Mouse (Mus musculus) megakaryocyte, embryonic 14.5 days (primary cell): ENCODE results near the gene Syt2. TPM values are rescaled to one million over a fixed set of nuclear protein-coding genes. Genes with fewer than 3 reads are reported as not detected.

Experiments
- H3K27me3 ChIP-seq: replicated peaks from 2 replicates; pipeline ENCODE3; 2012; ENCODE audit warnings: inconsistent platforms
- H3K36me3 ChIP-seq: replicated peaks from 2 replicates; pipeline ENCODE3; 2012; ENCODE audit warnings: low read length, inconsistent platforms, mixed read lengths
- H3K4me1 ChIP-seq: 2 replicates; pipeline ENCODE4 v1.6.1; 2012; ENCODE audit warnings: inconsistent platforms
- H3K4me3 ChIP-seq: replicated peaks from 2 replicates; pipeline ENCODE3; 2012; ENCODE audit warnings: moderate library complexity, mild to moderate bottlenecking, inconsistent platforms
- H3K9me3 ChIP-seq: 2 replicates; pipeline ENCODE4 v1.6.1; 2012; ENCODE audit warnings: inconsistent platforms
- FLI1 ChIP-seq: IDR thresholded peaks from 2 replicates; pipeline ENCODE4 v1.6.1; 2012; ENCODE audit warnings: low read length, inconsistent platforms, mixed read lengths
- GATA1 ChIP-seq: IDR thresholded peaks from 3 replicates; pipeline ENCODE4 v1.6.1; 2012; ENCODE audit warnings: mixed read lengths, low read length, inconsistent platforms, borderline replicate concordance
- polyA plus RNA-seq: library from polyadenylated mRNA; stranded (reverse); fragments of >175 nt; gene quantifications from 2 replicates; pipeline ENCODE4 v1.2.3, GENCODE M21; 2012; ENCODE audit warnings: low replicate concordance; ENCODE audit not compliant: insufficient read depth

Syt2 gene
- polyA plus RNA-seq, 1 experiment = 0.01 TPM

- no peak overlapping the region for H3K4me3 ChIP-seq
- peaks cover 80% of the 10 kb centered on the region for H3K27me3 ChIP-seq
- TF ChIP-seq FLI1 = no peak
- no peak for TF ChIP-seq GATA1
- peaks cover 39% of the 10 kb centered on the region for H3K4me1 ChIP-seq
- no peaks in the 10 kb centered on the region for H3K9me3 ChIP-seq
- H3K36me3 ChIP-seq = no peaks in the 10 kb centered on the region
Measured at GRCm38 (mm10) chr1:134722891-134723290, 76.4 kb downstream of the Syt2 start.

GRCm38 (mm10) chr1:134725276-134725675, 78.8 kb downstream of the Syt2 start:
- peak overlapping the region; percentile 80 for H3K4me3 ChIP-seq
- no peaks in the 10 kb centered on the region for H3K36me3 ChIP-seq
- H3K4me1 ChIP-seq = peaks cover 20% of the 10 kb centered on the region
- H3K9me3 ChIP-seq = no peaks in the 10 kb centered on the region
- peaks cover 78% of the 10 kb centered on the region for H3K27me3 ChIP-seq
- TF ChIP-seq FLI1 (no peak), GATA1 (no peak)

DNA sequence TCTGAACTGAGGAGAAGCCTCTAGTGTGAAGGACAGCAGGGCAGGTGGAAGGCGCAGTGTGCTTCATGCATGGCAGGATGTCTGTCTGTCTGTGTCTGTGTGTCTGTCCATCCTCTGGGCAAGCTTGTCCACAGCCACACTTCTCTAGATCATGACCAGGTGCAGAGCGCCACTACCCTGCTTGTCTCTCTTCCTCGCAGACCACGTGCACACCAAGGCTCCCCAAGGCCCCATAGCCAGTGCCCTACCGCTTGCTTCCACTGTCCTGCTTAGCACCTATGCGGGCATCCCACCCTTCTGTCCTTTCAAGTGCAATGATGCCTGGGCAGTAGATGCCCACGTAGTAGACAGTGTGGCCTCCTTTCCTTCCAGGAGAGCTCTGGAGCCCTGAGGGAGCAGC, 80.0 kb downstream of the Syt2 start:
- H3K4me1 ChIP-seq = peaks cover 14% of the 10 kb centered on the region
- TF ChIP-seq FLI1 = no peak
- TF ChIP-seq GATA1 = no peak
- no peaks in the 10 kb centered on the region for H3K36me3 ChIP-seq
- peaks cover 70% of the 10 kb centered on the region for H3K27me3 ChIP-seq
- peak overlapping the region; percentile 21 for H3K4me3 ChIP-seq
- no peaks in the 10 kb centered on the region for H3K9me3 ChIP-seq

DNA sequence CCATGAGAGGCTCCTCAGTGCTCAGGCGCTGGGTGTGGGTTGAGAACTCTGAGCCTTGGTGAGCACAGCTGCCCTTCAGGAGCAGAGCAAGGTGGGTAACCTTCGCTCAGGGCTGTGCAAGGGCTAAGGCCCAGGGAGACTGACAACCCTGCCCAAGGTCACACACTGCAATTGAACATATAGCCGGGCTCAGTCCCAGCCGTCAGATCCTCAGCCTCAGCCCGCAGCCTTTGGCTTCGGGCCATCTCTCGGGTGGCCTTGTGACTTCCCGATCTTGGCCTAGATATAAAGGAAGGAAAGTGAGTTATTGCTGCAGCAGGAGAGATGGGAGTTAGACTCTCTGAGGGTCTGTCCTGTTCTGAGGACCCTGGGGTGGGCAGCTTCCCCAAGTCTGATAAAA, 80.8 kb downstream of the Syt2 start:
- peaks cover 6% of the 10 kb centered on the region for H3K9me3 ChIP-seq
- TF ChIP-seq FLI1 (no peak), GATA1 (no peak)
- no peaks in the 10 kb centered on the region for H3K36me3 ChIP-seq
- H3K4me1 ChIP-seq = peaks cover 14% of the 10 kb centered on the region
- H3K27me3 ChIP-seq = peaks cover 67% of the 10 kb centered on the region
- H3K4me3 ChIP-seq = no peak overlapping the region

GRCm38 (mm10) chr1:134733659-134734058, 87.2 kb downstream of the Syt2 start:
- no peaks in the 10 kb centered on the region for H3K36me3 ChIP-seq
- no peak overlapping the region for H3K4me3 ChIP-seq
- peaks cover 40% of the 10 kb centered on the region for H3K27me3 ChIP-seq
- TF ChIP-seq GATA1 (no peak), FLI1 (no peak)
- H3K9me3 ChIP-seq = peaks cover 14% of the 10 kb centered on the region
- H3K4me1 ChIP-seq = no peaks in the 10 kb centered on the region

GRCm38 (mm10) chr1:134737463-134737862, 91.0 kb downstream of the Syt2 start:
- H3K9me3 ChIP-seq = peaks cover 6% of the 10 kb centered on the region
- H3K36me3 ChIP-seq = no peaks in the 10 kb centered on the region
- no peaks in the 10 kb centered on the region for H3K4me1 ChIP-seq
- H3K27me3 ChIP-seq = peaks cover 33% of the 10 kb centered on the region
- no peak overlapping the region for H3K4me3 ChIP-seq
- no peak for TF ChIP-seq FLI1

DNA sequence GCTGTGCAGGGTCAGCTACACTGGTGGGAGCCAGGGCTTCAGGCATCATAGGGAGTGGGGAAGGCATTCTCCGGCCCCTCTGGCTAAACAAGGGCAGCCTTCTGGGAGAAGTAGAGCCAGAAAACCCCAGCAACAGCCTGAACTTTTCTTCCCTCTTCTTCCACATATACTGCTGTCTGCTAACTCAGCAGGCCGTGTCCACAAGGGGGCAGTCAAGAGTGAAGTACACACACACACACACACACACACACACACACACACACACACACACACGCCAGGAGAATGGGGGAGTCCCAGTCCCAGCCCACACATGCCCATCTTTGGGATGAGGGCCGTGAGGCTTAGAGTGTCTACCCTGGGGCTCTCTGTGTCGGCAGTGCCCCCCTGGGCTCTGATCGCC, 95.0 kb downstream of the Syt2 start:
- no peaks in the 10 kb centered on the region for H3K36me3 ChIP-seq
- no peak overlapping the region for H3K4me3 ChIP-seq
- peaks cover 7% of the 10 kb centered on the region; the same call in 1 of the 2 replicates for H3K4me1 ChIP-seq
- TF ChIP-seq FLI1 (no peak), GATA1 (no peak)
- peaks cover 61% of the 10 kb centered on the region for H3K27me3 ChIP-seq
- H3K9me3 ChIP-seq = no peaks in the 10 kb centered on the region

DNA sequence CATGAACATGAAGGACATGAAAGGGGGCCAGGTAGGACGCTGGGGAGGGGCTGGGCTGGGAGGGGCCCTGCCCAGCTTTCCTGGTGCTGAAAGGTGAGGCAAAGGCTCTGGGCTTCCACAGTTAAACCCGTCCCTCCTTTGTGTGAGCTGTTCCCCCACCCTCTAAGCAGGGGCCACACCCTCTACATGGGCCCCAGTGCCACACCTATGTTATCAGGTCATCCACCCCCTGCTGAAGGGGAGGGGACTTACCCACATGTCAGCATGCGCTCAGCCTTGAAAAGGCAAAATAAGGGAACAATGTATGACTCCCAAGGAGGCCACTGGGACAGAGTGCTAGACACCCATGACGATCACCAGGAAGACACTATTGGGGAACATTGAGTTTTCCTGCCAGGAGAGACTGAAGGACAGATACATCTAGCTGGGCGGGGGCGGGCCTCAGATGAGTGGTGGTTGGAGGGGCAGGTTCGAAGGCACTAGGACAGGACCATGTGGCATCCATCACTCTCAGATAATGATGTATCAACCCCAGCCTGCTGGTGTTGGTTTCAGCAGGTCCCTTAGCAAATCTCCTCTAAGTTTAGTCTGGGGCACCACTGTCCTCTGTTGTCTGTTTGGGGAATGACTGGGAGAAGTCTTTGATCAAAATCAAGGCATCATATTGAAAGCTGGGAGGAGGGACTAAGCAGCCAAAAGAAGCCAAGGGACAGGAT, 95.6 kb downstream of the Syt2 start:
- Histone ChIP-seq H3K9me3 (no peaks in the 10 kb centered on the region), H3K4me1 (peaks cover 12% of the 10 kb centered on the region), H3K36me3 (no peaks in the 10 kb centered on the region), H3K4me3 (no peak overlapping the region), H3K27me3 (peaks cover 58% of the 10 kb centered on the region)
- TF ChIP-seq GATA1 = no peak
- no peak for TF ChIP-seq FLI1

- Histone ChIP-seq H3K9me3 (no peaks in the 10 kb centered on the region), H3K4me3 (no peak overlapping the region), H3K4me1 (peaks cover 22% of the 10 kb centered on the region), H3K36me3 (no peaks in the 10 kb centered on the region), H3K27me3 (peaks cover 49% of the 10 kb centered on the region)
- no peak for TF ChIP-seq GATA1
- no peak for TF ChIP-seq FLI1
Measured at GRCm38 (mm10) chr1:134745648-134746047, 99.2 kb downstream of the Syt2 start.

DNA sequence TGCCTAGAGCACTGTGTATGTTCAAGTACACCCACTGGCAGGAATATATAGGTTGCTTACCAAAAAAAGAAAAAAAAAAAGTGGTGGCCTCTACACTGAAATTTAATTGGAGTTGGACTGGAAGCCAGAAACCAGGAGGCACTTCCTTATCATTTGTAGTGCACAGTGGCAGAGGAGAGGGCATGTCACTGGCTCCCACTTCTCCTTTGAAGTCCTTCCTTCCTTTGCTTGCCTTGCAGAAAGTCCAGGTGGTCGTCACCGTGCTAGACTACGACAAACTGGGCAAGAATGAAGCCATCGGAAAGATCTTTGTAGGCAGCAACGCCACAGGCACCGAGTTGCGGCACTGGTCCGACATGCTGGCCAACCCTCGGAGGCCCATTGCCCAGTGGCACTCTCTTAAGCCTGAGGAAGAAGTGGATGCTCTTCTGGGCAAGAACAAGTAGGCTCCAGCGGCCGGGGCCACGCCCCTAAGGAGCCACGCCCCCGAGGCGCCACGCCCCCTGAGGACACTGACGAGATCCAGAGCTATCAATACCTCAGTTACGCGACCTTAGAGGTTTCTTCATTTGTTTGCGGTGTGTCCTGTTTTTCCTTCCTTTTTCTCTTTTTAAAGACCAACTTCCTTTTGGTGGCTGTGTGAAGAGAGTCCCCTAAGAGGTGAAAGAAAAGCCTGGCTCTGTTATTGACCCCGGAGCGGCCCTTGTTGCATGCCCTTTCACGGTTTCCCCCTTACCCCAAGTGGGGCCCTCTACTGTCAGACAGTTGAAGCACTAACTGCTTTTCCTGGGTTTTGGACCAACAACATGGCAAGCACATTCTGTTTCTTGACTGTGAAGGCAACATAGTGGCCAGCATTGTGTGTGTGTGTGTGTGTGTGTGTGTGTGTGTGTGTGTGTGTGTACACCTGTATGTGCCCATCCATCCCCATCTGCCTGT, 101.0 kb downstream of the Syt2 start:
- H3K4me3 ChIP-seq = peak overlapping the region; percentile 90
- no peaks in the 10 kb centered on the region for H3K9me3 ChIP-seq
- no peak for TF ChIP-seq GATA1
- no peak for TF ChIP-seq FLI1
- H3K4me1 ChIP-seq = peaks cover 22% of the 10 kb centered on the region
- no peaks in the 10 kb centered on the region for H3K36me3 ChIP-seq
- H3K27me3 ChIP-seq = peaks cover 49% of the 10 kb centered on the region
